Mouse (Mus musculus) cortical plate, adult 2 months (tissue): ENCODE results near the gene Calm3. TPM values are rescaled to one million over a fixed set of nuclear protein-coding genes. Genes with fewer than 3 reads are reported as not detected.
A peak's percentile ranks its signal among the peaks of the same experiment; 100 is the strongest.

Experiments
- H3K27ac ChIP-seq: fragments of 200-500 bp; 2 replicates; pipeline ENCODE4 v1.5.1; 2012; ENCODE audit warnings: low read length, control low read depth, inconsistent platforms; ENCODE audit not compliant: insufficient read depth
- H3K4me1 ChIP-seq: fragments of 200-500 bp; 2 replicates; pipeline ENCODE4 v1.6.1; 2011; ENCODE audit warnings: low read length; ENCODE audit not compliant: control insufficient read depth, insufficient read depth
- H3K4me3 ChIP-seq: fragments of 200-500 bp; 2 replicates; pipeline ENCODE4 v1.5.1; 2011; ENCODE audit warnings: mild to moderate bottlenecking, low read length, control low read depth; ENCODE audit not compliant: insufficient read depth
- CTCF ChIP-seq: fragments of 200-500 bp; IDR thresholded peaks from 2 replicates; pipeline ENCODE4 v1.5.1; 2011; ENCODE audit warnings: mild to moderate bottlenecking, control low read depth, low read length; ENCODE audit not compliant: insufficient read depth; ENCODE audit errors: extremely low read depth
- POLR2A ChIP-seq: fragments of 200-500 bp; IDR thresholded peaks from 2 replicates; pipeline ENCODE4 v1.6.1; 2011; ENCODE audit warnings: mild to moderate bottlenecking, low read length, control low read depth; ENCODE audit not compliant: insufficient read depth; ENCODE audit errors: extremely low read depth
- polyA plus RNA-seq: library from polyadenylated mRNA; depleted of rRNA; stranded (reverse); fragments of >200 nt; gene quantifications from 2 replicates; pipeline ENCODE4 v1.2.3, GENCODE M21; 2012

The Calm3 gene
- polyA plus RNA-seq, 1 experiment, result 2,049 TPM

DNA sequence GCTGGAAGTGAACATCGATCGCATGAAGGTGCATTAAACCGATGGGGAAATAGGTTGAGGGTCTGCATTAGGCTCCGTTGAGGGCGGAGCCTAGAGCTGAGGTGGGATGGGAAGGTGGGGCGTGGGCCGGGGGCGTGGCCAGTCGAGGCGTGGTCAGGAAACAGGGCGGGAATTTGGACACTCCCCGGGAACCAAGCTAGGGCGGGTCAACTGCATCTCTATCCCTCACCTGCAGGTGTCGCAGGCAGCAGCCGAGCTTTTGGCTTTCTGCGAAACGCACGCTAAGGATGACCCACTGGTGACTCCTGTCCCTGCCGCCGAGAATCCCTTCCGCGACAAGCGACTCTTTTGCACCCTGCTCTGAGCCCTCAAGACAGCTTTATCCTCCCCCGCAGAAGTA, 28.9 kb downstream of the Calm3 start:
- Histone ChIP-seq H3K4me1 (no peaks in the 10 kb centered on the region), H3K27ac (no peak overlapping the region), H3K4me3 (no peak overlapping the region)
- TF ChIP-seq POLR2A (no peak), CTCF (peak; percentile 64)

GRCm38 (mm10) chr7:16894279-16894678, 29.6 kb downstream of the Calm3 start:
- TF ChIP-seq POLR2A (no peak), CTCF (no peak)
- H3K27ac ChIP-seq, result no peak overlapping the region
- no peak overlapping the region for H3K4me3 ChIP-seq
- no peaks in the 10 kb centered on the region for H3K4me1 ChIP-seq

- H3K27ac ChIP-seq, result no peak overlapping the region
- no peak for TF ChIP-seq CTCF
- no peak for TF ChIP-seq POLR2A
- no peaks in the 10 kb centered on the region for H3K4me1 ChIP-seq
- H3K4me3 ChIP-seq, result no peak overlapping the region
Measured at GRCm38 (mm10) chr7:16893612-16894011, 30.3 kb downstream of the Calm3 start.

GRCm38 (mm10) chr7:16892352-16892730, 31.6 kb downstream of the Calm3 start:
- H3K4me1 ChIP-seq, result no peaks in the 10 kb centered on the region
- H3K4me3 ChIP-seq, result no peak overlapping the region
- no peak overlapping the region for H3K27ac ChIP-seq
- TF ChIP-seq POLR2A (no peak), CTCF (no peak)

- no peaks in the 10 kb centered on the region for H3K4me1 ChIP-seq
- H3K27ac ChIP-seq, result no peak within 1 kb of the TSS
- H3K4me3 ChIP-seq, result no peak within 1 kb of the TSS
- peak; percentile 71 for TF ChIP-seq CTCF
- TF ChIP-seq POLR2A, result 0 out of 2 replicates have a peak, but pooled peaks have one; percentile 19
Measured at GRCm38 (mm10) chr7:16891641-16892351, 32.1 kb downstream of the Calm3 start, which contains the start of gene Gng8. Gng8 (plus strand) TSS chr7:16891786.

GRCm38 (mm10) chr7:16890944-16891343, 33.0 kb downstream of the Calm3 start:
- TF ChIP-seq CTCF (no peak), POLR2A (no peak)
- H3K4me3 ChIP-seq, result no peak overlapping the region
- no peak overlapping the region for H3K27ac ChIP-seq
- no peaks in the 10 kb centered on the region for H3K4me1 ChIP-seq

DNA sequence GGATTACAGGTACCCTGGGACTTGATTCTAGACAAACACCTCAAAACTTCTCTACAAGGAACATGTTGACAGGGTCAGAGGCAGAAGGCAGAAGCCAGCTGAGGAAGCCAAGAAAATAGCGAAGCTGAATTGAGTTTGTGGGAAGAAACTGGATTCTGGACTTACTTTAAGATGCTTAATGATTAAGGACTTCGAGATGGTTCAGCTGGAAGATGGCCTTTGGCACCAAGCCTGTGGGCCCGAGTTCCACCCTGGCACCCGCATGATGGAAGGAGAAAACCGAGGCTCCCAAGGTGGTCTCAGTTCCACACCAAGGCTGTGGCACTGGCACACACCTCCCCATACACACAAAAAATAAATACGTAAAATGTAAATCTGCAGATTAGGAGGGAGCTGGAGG, 33.4 kb downstream of the Calm3 start:
- Histone ChIP-seq H3K4me3 (no peak overlapping the region), H3K27ac (no peak overlapping the region), H3K4me1 (no peaks in the 10 kb centered on the region)
- TF ChIP-seq CTCF (no peak), POLR2A (no peak)

GRCm38 (mm10) chr7:16885905-16886304, 38.0 kb downstream of the Calm3 start:
- no peaks in the 10 kb centered on the region for H3K4me1 ChIP-seq
- H3K27ac ChIP-seq, result no peak overlapping the region
- no peak overlapping the region for H3K4me3 ChIP-seq
- TF ChIP-seq POLR2A (no peak), CTCF (no peak)

- Histone ChIP-seq H3K27ac (no peak overlapping the region), H3K4me3 (no peak overlapping the region), H3K4me1 (no peaks in the 10 kb centered on the region)
- TF ChIP-seq POLR2A, result no peak
- TF ChIP-seq CTCF, result no peak
Measured at GRCm38 (mm10) chr7:16885271-16885776, 38.6 kb downstream of the Calm3 start.

DNA sequence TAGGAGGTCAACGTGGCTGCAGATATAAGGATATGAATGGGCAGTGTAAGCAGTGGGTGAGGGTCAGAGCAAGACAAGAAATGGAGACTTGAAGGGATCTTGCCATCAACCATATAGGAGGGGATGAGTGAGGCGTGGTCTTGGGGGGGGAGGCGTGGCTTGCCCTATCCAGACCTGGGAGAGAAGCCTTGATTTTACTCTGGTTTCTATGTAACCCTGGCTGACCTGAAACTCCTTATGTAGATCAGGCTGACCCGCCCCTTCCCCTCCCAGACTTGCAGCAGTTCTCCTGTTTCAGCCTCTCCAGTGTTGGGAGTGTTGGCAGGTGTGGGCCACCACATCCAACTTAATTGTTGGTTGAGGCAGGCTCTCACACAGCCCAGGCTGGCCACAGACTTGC, 39.6 kb downstream of the Calm3 start:
- Histone ChIP-seq H3K4me1 (no peaks in the 10 kb centered on the region), H3K4me3 (no peak overlapping the region), H3K27ac (no peak overlapping the region)
- TF ChIP-seq POLR2A (no peak), CTCF (no peak)
